Mouse (Mus musculus) intestine, embryonic 15.5 days (tissue): ENCODE data around the gene Slc6a6. TPM values are rescaled to one million over a fixed set of nuclear protein-coding genes. Genes with fewer than 3 reads are reported as not detected.

Experiments used
- ATAC-seq: fragments of 200-750 bp; cut with Nextera tagmentation; 2 replicates; pipeline ENCODE4 v1.8.0; 2017; ENCODE audit warnings: moderate TSS enrichment, moderate library complexity
- H3K27ac ChIP-seq: fragments of 300-500 bp; sonication (generic); 2 replicates; pipeline ENCODE4 v1.5.1; 2015; ENCODE audit warnings: mild to moderate bottlenecking, inconsistent platforms
- H3K27me3 ChIP-seq: fragments of 300-500 bp; sonication (generic); replicated peaks from 2 replicates; pipeline ENCODE4 v1.6.1; 2015; ENCODE audit warnings: inconsistent platforms
- H3K36me3 ChIP-seq: fragments of 300-500 bp; sonication (generic); 2 replicates; pipeline ENCODE4 v1.6.1; 2015; ENCODE audit warnings: inconsistent platforms
- H3K4me1 ChIP-seq: fragments of 300-500 bp; sonication (generic); replicated peaks from 2 replicates; pipeline ENCODE4 v1.6.1; 2015; ENCODE audit warnings: inconsistent platforms
- H3K4me2 ChIP-seq: fragments of 300-500 bp; sonication (generic); replicated peaks from 2 replicates; pipeline ENCODE4 v1.6.1; 2015; ENCODE audit warnings: mild to moderate bottlenecking, inconsistent platforms
- H3K4me3 ChIP-seq: fragments of 300-500 bp; sonication (generic); replicated peaks from 2 replicates; pipeline ENCODE4 v1.5.1; 2015; ENCODE audit warnings: inconsistent platforms
- H3K9ac ChIP-seq: fragments of 300-500 bp; sonication (generic); 2 replicates; pipeline ENCODE4 v1.6.1; 2015; ENCODE audit warnings: inconsistent platforms
- H3K9me3 ChIP-seq: fragments of 300-500 bp; sonication (generic); 2 replicates; pipeline ENCODE4 v1.6.1; 2016; ENCODE audit warnings: inconsistent platforms
- WGBS: fragments of 180-500 bp; shearing (Covaris S2); methylation state at CpG from one replicate; pipeline ENCODE4 v1.1.7; 2015; 5-methylcytosine and 5-hydroxymethylcytosine counted together
- polyA plus RNA-seq: library from polyadenylated mRNA; unstranded; fragments of >200 nt; fragmentation: Nextera tagmentation; extraction: Ambion mirVana; gene quantifications from 2 replicates; pipeline ENCODE4 v1.2.1, GENCODE M21; 2015

Gene Slc6a6
- polyA plus RNA-seq, 1 experiment from 2014 or later: 87.9 TPM

DNA sequence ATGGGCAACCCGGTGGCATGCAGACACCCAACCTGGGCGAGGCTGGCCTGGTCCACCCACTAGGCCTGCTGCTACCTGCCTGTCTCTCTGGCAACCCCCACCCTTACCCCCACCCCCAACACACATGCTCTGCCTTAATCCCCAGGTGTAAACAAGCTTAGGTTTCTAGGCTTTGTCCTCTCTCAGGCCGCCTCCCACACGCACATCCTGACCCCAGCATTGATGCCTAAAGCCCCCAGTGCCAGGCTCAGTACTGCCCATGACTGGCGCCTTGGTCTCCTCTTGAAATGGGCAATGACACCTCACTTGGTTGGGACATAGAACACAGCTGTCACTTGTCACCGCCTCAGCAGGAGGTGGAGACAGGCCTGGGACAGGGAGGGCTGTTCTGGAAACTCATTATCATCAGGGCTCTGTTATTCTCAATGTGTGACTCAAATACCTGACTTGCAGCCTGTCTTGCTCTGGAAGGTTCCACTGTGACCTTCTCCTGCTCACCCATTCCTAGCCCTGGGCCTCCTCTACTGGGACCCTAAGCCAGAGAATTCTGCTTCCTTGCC lies 27.9 kb upstream of the Slc6a6 start:
- H3K9ac ChIP-seq: no peak overlapping the region
- H3K4me3 ChIP-seq: no peak overlapping the region
- H3K36me3 ChIP-seq: no peaks in the 10 kb centered on the region
- H3K27me3 ChIP-seq: no peaks in the 10 kb centered on the region
- H3K9me3 ChIP-seq: no peaks in the 10 kb centered on the region
- no peak overlapping the region for H3K27ac ChIP-seq
- 67% methylated on average over 6 of the region's 6 CpGs for WGBS
- H3K4me1 ChIP-seq: peaks cover 14% of the 10 kb centered on the region
- no peak for ATAC-seq
- no peak overlapping the region for H3K4me2 ChIP-seq

DNA sequence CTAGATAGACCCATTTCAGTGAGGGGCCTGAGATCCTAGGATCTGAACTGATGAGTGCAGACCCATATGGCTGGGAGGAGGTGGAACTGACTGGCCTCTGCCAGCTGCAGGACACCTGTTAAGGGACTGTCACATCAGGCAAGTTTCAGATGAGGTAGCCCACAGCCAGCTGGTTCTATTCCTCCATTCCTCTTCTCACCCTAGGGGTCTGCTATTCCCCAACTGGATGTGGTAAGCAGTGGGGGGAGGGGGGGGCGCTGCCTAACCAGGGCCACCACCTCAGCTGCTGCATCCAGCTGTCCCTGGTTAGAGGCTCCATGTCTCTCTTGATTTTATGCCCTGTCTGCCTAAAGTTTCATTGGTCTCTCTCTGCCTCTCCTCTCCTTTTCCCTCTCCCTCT lies 25.6 kb upstream of the Slc6a6 start:
- no peak overlapping the region for H3K4me3 ChIP-seq
- peaks cover 14% of the 10 kb centered on the region for H3K4me1 ChIP-seq
- no peaks in the 10 kb centered on the region for H3K36me3 ChIP-seq
- no peak overlapping the region for H3K27ac ChIP-seq
- no peak for ATAC-seq
- H3K9ac ChIP-seq: no peak overlapping the region
- no peaks in the 10 kb centered on the region for H3K9me3 ChIP-seq
- no peak overlapping the region for H3K4me2 ChIP-seq
- no peaks in the 10 kb centered on the region for H3K27me3 ChIP-seq
- 44% methylated on average over 1 of the region's 1 CpGs for WGBS

DNA sequence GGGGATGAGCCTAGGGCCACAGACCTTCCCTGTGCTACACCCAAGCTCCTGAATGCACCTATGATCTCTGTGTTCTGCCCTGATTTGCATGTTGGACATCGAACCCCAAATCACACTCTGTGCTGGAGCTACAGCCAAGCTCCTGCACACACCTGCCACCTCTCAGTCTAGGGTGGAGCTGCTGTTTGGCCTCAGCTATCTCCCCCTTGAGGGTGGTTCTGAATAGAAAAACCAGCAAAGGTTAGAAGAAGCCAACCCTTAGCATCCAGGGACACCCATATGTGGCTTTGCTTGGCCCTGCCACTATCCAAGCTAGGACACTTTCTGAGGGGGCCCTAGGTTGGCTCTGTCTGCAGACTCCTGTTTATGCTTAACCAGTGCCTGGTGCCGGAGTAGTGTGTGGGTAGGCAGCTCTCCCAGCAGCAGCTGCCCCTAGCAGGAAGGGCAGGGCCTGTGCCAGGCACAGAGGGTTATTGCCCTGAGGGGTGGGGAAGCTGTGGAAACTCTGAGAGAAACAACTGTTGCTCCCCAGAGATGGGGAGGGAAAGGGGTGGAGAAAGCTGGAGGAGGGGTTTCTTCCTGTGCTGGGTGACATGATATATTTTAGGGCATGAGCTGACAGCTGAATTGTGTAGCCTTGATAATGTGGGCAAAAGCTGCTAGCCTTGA lies 23.9 kb upstream of the Slc6a6 start:
- WGBS: 42% methylated on average over 2 of the region's 2 CpGs
- no peaks in the 10 kb centered on the region for H3K36me3 ChIP-seq
- ATAC-seq: peak; percentile 90
- no peaks in the 10 kb centered on the region for H3K9me3 ChIP-seq
- H3K4me1 ChIP-seq: peaks cover 14% of the 10 kb centered on the region
- peak overlapping the region; percentile 19; the same call in 1 of the 2 replicates for H3K4me2 ChIP-seq
- H3K4me3 ChIP-seq: no peak overlapping the region
- H3K27ac ChIP-seq: peak overlapping the region; percentile 80
- no peaks in the 10 kb centered on the region for H3K27me3 ChIP-seq
- no peak overlapping the region for H3K9ac ChIP-seq

DNA sequence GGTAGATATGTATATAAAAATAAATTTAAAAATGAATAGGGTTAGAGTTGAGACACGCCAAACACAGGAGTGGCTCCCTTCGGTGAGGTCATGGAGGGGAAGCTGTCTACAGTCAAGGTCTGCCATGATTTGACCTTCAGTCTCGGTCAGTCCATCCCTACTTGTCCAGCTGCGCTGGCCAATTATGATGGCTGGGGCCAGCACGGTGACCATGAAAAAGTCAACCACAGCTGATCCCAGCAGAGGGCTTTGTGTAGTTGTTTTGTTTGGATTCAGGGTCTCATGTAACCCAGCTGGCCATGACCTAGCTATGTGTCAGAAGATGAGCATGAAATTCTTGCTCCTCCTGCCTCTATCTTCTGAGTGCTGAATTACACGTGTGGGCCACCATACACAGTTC lies 21.6 kb upstream of the Slc6a6 start:
- H3K4me1 ChIP-seq: peaks cover 14% of the 10 kb centered on the region
- H3K36me3 ChIP-seq: no peaks in the 10 kb centered on the region
- no peak for ATAC-seq
- H3K9ac ChIP-seq: no peak overlapping the region
- no peaks in the 10 kb centered on the region for H3K27me3 ChIP-seq
- 82% methylated on average over 6 of the region's 6 CpGs for WGBS
- H3K4me2 ChIP-seq: no peak overlapping the region
- H3K4me3 ChIP-seq: no peak overlapping the region
- H3K9me3 ChIP-seq: no peaks in the 10 kb centered on the region
- no peak overlapping the region for H3K27ac ChIP-seq

DNA sequence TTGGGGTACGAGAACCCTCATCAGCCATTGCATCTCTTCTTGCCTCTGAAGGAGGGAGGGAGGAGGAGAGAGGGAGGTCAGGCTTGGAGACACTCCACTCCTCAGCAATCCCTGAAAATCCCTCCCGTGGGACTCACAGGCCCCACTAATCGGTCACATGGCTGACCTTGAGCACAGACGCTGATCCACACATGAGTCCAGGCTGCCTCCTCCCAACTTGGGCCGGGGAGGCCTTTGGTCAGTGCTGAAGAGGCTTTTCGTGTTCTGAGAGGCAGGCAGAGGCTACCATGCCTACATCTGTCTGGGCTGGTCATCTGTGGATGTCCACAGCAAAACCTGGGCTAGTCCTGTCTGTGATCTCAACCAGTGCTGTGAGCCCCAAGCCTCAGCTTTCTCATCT lies 20.2 kb upstream of the Slc6a6 start:
- Histone ChIP-seq H3K4me3 (no peak overlapping the region), H3K4me1 (peaks cover 9% of the 10 kb centered on the region), H3K27ac (no peak overlapping the region), H3K4me2 (no peak overlapping the region), H3K27me3 (no peaks in the 10 kb centered on the region), H3K9ac (no peak overlapping the region), H3K36me3 (no peaks in the 10 kb centered on the region), H3K9me3 (no peaks in the 10 kb centered on the region)
- no peak for ATAC-seq
- WGBS: 78% methylated on average over 6 of the region's 6 CpGs

DNA sequence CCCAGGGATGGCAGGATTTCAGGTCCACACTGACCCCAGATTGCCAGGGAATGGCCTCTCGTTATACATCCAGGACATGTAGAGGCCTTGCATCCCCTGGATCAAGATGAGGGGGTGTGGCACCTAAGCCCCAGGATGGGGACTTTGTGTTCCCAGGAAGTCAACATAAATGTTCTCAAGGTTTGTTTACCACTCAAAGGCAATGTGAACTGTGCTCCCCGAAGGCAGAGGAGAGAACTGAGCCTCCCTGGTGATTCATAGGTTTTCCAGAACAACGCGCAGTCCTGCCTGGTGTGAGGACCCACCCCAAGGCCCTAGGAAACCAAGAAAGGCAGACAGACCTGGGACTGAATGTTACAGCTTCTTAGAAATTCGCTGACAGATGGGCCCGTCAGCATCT lies 18.6 kb upstream of the Slc6a6 start:
- 76% methylated on average over 6 of the region's 6 CpGs for WGBS
- Histone ChIP-seq H3K9ac (no peak overlapping the region), H3K9me3 (no peaks in the 10 kb centered on the region), H3K27me3 (no peaks in the 10 kb centered on the region), H3K36me3 (no peaks in the 10 kb centered on the region), H3K27ac (no peak overlapping the region), H3K4me1 (peaks cover 2% of the 10 kb centered on the region), H3K4me2 (no peak overlapping the region), H3K4me3 (no peak overlapping the region)
- no peak for ATAC-seq

DNA sequence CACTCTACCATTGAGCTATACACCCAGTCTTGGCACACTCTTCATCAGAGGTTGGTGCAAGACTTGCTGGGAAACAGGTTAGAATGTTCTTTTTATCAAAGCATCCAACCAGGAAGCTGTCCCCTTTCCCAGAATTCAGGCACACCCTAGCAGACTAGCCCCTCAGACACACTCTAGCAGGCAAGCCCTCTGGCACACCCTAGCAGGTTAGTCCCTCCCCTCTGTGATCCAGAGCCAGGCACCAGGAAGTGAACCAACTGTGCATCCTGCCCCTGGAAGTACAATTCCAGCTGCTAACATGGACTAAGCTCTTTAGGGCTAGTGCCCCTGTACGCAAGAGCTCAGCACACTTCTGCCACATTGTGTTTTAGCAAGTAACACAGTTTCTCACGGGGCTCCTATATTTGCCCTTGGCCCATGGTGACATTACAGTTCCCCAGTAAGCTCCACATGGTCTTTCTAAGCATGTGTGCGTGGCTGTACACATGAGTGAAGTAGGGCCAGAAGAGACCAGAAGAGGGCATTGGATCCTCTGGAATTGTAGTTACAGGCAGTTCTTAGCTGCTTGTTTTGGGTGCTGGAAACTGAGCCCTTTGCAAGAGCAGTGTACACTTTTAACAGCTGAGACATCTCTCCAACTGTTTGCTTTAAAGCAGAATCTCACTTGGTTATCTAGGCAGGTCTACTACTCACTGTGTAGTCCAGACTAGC lies 17.7 kb upstream of the Slc6a6 start:
- 87% methylated on average over 3 of the region's 3 CpGs for WGBS
- H3K27ac ChIP-seq: no peak overlapping the region
- no peaks in the 10 kb centered on the region for H3K36me3 ChIP-seq
- H3K27me3 ChIP-seq: no peaks in the 10 kb centered on the region
- H3K4me2 ChIP-seq: no peak overlapping the region
- ATAC-seq: no peak
- H3K9me3 ChIP-seq: no peaks in the 10 kb centered on the region
- no peaks in the 10 kb centered on the region for H3K4me1 ChIP-seq
- no peak overlapping the region for H3K4me3 ChIP-seq
- H3K9ac ChIP-seq: no peak overlapping the region

DNA sequence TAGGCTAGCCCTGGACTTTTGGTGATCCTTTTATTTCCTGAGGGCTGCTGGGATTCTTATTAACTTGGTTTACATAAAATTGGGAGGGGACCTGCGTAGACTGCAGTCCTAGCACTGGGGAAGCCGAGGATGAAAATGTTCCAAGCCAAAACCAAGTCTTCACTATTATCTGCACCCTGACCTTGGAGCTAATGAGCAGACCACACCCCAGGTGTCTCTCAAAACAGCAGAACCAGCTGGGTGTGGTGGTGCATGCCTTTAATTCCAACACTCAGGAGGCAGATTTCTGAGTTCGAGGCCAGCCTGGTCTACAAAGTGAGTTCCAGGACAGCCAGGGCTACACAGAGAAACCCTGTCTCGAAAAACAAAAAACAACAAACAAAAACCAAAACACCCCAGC lies 16.7 kb upstream of the Slc6a6 start:
- Histone ChIP-seq H3K9me3 (no peaks in the 10 kb centered on the region), H3K36me3 (no peaks in the 10 kb centered on the region), H3K4me1 (no peaks in the 10 kb centered on the region), H3K4me2 (no peak overlapping the region), H3K9ac (no peak overlapping the region), H3K27me3 (no peaks in the 10 kb centered on the region), H3K4me3 (no peak overlapping the region), H3K27ac (no peak overlapping the region)
- ATAC-seq: no peak
- 82% methylated on average over 4 of the region's 4 CpGs for WGBS

DNA sequence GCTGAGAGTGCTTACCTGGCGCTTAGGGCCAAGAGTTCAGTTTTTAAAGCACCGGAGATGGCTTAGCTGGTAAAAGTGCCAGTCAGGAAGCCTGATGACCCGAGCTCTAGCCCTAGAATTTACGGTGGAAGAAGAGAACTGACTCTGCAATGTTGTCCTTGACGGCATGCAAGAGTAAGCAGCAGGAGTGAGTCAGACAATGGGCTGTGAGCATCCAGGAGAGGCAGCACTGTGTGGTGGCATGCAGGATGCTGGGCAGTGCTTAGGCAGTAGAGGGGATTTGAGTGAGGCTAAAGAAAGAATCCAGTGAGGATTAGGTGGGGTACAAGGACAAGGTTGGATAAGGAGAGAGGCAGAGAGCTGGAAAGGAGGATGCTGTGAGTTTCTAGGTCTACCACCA lies 15.6 kb upstream of the Slc6a6 start:
- 57% methylated on average over 5 of the region's 5 CpGs for WGBS
- Histone ChIP-seq H3K27me3 (no peaks in the 10 kb centered on the region), H3K4me2 (no peak overlapping the region), H3K36me3 (no peaks in the 10 kb centered on the region), H3K9me3 (no peaks in the 10 kb centered on the region), H3K4me1 (no peaks in the 10 kb centered on the region), H3K9ac (no peak overlapping the region), H3K4me3 (no peak overlapping the region), H3K27ac (no peak overlapping the region)
- no peak for ATAC-seq

DNA sequence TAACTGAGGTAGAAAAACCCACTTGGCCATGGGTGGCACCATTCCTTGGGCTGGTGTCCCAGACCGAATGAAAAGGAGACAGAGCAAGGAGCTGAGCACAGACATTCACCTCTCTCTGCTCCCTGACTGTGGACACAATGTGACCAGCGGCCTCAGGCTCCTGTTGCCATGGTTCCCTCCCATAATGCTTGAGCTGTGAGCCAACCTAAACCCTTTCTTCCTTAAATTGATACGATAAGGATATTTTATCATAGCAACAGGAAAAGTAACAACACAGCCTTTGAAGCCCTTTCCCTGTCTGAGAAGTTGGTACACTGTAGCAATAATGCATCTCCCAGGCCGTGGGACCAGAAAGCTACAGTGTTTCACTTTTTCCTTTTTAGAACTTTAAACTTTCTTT lies 14.6 kb upstream of the Slc6a6 start:
- Histone ChIP-seq H3K27ac (no peak overlapping the region), H3K4me1 (no peaks in the 10 kb centered on the region), H3K36me3 (no peaks in the 10 kb centered on the region), H3K9me3 (no peaks in the 10 kb centered on the region), H3K9ac (no peak overlapping the region), H3K4me3 (no peak overlapping the region), H3K4me2 (no peak overlapping the region), H3K27me3 (no peaks in the 10 kb centered on the region)
- no peak for ATAC-seq
- 66% methylated on average over 4 of the region's 4 CpGs for WGBS

DNA sequence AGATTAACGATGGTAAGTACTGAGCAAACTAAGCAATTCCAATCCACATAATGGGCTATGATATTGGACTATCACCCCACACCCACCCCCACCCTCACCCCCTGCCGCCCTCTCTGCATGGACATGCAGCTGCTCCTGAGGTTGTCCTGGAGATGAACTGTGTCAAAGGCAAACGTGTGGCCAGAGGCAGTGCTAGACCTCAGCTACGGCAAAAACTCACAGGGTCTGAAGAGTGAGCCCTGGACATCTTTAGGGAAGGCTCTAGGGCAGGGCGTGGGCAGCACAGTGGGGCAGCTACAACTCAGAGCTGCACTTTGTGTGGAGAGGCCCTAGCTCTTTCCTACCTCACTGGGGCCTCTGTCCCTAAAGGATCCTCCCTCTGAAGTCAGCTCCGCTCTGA lies 13.6 kb upstream of the Slc6a6 start:
- H3K27ac ChIP-seq: no peak overlapping the region
- no peaks in the 10 kb centered on the region for H3K27me3 ChIP-seq
- H3K36me3 ChIP-seq: no peaks in the 10 kb centered on the region
- ATAC-seq: no peak
- peaks cover 5% of the 10 kb centered on the region for H3K4me1 ChIP-seq
- no peak overlapping the region for H3K4me3 ChIP-seq
- H3K9me3 ChIP-seq: no peaks in the 10 kb centered on the region
- no peak overlapping the region for H3K9ac ChIP-seq
- H3K4me2 ChIP-seq: no peak overlapping the region
- 62% methylated on average over 6 of the region's 6 CpGs for WGBS

DNA sequence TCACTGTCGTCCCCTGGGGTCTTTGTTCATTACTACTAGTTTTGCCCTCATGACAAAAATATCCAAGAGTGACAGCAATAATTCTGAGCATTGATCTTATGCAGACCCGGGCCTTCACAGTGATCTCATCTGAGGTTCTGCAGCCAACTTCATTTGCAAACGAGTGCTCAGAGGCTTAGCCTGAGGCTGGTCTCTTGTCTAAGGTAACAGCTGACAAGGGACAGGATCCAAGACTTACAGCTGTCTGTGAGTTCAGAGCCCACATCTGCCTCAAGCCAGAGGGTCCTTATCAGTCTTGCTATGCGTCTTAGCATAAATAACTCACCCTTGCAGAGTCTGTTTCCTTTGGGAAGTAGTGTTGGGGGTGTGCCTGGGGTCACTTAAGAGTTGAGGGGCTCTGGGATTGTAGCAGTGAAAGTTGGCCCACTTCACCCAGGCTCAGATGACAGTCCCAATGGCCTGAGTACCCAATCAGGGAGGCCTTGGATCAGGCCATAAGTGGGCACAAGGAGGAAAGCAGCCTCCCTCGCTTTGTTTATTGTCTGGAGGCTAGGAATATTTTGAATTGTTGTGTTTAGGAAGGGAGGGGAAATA lies 9.0 kb upstream of the Slc6a6 start:
- no peak overlapping the region for H3K27ac ChIP-seq

More for the DNA sequence above, 9.0 kb upstream of the Slc6a6 start:
- H3K9me3 ChIP-seq: no peaks in the 10 kb centered on the region
- no peak overlapping the region for H3K9ac ChIP-seq
- no peak for ATAC-seq
- H3K4me3 ChIP-seq: no peak overlapping the region
- H3K4me1 ChIP-seq: peaks cover 21% of the 10 kb centered on the region
- H3K4me2 ChIP-seq: no peak overlapping the region
- H3K36me3 ChIP-seq: no peaks in the 10 kb centered on the region
- H3K27me3 ChIP-seq: no peaks in the 10 kb centered on the region
- 34% methylated on average over 5 of the region's 5 CpGs for WGBS
